Mouse (Mus musculus) spleen, adult 12 weeks (tissue): ENCODE results near the gene Fxyd6.

ENCODE experiments used
- DNase-seq: peaks from one replicate; pipeline ENCODE4 v3.0.0; 2022; ENCODE audit warnings: low spot score

Fxyd6 gene

GRCm38 (mm10) chr9:45376427-45376826 lies 6.4 kb downstream of the Fxyd6 start:
- DNase-seq: no peak

DNA sequence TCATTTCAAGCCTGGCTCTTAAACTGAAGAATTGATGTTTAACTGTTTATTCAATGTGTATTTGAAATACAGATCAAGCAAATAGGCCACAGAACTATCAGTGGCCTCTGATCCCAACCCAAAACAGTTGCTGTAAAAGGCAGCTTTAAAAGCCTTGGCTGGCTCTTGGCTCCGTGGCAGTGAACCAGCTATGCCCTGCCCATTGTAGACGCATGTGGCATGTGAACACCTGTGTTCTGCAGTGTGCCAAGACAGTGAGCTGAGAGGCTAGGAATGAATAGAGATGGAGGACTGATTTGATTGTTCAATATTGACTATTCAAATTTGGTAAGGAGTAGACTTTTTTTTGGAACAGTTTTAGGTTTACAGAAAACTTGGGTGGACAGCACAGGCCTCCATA lies 6.9 kb downstream of the Fxyd6 start:
- no peak for DNase-seq

GRCm38 (mm10) chr9:45380411-45381251 lies 10.6 kb downstream of the Fxyd6 start:
- no peak for DNase-seq

- DNase-seq: no peak
Measured at GRCm38 (mm10) chr9:45382336-45382735, 12.4 kb downstream of the Fxyd6 start.

DNA sequence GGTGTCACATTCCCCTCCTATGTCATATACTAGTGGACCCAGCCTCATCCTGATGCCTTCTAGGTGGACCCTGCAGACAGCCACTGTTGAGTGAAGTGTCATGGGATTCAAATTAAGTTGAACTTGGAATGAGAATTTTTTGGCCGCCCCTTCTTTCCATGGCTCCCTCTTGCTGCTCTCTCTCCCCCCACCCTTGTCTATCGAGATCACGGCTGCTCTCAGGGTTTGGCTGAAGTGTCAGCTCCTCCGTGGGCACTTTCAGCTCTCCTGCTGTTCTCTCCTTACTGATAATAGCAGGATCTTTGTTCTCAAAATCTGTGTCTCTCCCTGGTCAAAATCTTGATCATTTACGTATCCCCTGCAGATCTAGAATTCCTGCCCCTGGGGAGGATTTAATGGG lies 12.8 kb downstream of the Fxyd6 start:
- DNase-seq: no peak

DNA sequence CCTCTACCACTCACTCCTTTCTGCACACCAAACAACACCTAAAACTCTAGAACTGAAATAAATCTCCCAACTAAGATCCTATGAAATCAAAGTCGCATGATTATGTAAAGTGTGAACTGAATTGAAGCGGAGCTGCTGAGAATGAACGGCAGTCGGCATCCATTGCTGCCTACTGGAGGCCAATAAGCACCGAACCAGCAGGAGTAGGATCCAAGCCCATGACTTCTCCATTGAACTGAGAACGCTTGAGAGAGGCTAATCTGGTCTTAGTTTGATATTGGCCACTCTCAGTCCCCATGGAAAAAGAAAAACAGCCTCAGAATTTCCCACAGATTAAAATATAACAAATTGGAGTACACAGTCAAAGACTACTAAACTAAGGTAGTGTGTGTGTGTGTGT lies 13.9 kb downstream of the Fxyd6 start:
- no peak for DNase-seq

- DNase-seq: no peak
Measured at GRCm38 (mm10) chr9:45386698-45387097, 16.7 kb downstream of the Fxyd6 start.

DNA sequence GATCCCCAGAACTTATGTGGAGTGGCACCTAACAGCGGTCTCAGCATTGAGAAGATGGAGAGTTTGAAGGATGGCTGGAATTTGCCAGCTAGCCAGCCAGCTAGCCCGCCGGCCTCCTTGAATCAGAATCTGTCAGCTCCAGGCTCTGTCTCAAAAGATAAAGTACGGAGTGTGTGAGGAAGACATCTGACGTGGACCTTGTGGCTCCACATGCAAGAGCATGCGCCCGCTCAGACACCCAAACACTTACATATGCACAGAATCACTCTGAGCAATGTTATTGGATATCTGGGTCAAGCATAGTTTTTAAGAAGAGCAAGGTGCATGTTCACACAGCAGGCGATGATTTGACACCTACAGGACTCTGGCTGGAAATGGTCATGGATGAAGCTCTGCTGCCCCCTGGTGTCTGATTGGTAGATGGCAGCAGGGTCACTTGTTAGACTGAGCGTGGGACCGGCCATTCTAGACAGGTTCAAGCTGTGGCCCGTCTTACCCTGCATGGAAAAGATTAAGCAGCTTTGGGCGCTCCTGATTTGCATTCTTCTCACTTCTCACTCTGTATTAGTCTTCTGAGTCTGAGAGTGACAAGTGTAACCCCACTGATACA lies 18.5 kb downstream of the Fxyd6 start:
- DNase-seq: peak; percentile 70

- DNase-seq: no peak
Measured at GRCm38 (mm10) chr9:45389596-45389995, 19.6 kb downstream of the Fxyd6 start.

DNA sequence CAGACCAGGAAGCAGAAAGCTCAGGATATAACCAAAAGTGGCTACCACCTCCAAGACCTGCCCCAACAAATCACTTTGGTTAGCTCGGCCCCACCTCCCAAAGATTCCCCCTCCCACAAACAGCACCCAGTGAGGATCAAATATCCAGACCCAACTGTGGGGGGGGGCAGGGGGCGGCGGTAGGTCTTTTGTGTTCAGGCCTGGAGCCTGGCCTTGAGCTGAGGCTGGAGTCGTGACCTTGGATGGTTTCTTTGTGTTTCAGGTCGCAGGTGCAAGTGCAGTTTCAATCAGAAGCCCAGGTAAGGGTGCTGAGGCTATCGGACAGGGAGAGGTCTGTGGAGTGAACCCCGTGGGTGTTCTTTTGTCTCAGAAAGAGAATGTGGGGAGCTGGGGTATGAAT lies 21.3 kb downstream of the Fxyd6 start:
- DNase-seq: no peak

- no peak for DNase-seq
Measured at GRCm38 (mm10) chr9:45395218-45395617, 25.2 kb downstream of the Fxyd6 start.

DNA sequence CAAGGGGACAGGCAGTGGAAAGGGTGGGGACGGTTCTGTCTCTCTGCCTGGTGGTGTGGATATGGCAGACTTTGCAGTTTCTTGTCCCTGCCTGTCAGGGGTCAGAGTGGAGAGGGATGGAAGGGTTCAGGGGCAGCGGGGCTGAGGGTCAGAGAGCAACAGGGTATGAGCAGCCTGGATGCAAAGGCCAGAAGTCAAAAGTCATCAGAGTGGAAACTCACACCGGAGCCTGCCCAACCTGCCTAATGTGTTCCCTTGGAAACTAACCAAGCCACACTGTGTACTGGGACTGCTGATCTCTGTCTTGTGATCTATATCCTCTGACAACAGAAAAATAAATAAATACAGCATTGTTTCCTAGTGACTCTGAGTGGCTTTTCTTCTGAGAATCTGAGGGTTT lies 25.8 kb downstream of the Fxyd6 start:
- DNase-seq: no peak

GRCm38 (mm10) chr9:45398336-45398735 lies 28.4 kb downstream of the Fxyd6 start:
- no peak for DNase-seq

DNA sequence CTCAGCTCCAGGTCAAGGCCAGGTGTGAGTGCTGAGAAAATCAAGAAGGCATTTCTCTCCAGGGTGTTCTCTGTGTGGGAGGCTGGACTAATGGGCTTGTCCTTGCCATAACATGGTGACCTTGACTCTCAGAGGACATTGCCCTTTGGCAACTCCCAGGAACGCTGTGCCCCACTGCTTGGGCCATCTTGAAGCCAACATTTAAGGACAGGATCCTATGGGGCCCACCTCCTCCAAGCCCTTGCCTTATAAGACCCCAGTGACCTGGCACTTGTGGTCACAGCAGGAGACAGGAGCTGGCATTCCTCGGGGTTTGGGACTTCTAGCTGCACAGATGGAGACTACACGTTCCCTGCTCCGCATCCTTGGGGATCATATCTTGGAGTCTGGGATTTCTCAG lies 29.4 kb downstream of the Fxyd6 start, which contains the start of gene Fxyd2:
Gene Fxyd2 (plus strand): TSS at position 236 of the 400 bp plus-strand sequence.
- DNase-seq: no peak

GRCm38 (mm10) chr9:45401851-45402250 lies 31.9 kb downstream of the Fxyd6 start:
- no peak for DNase-seq

- DNase-seq: no peak
Measured at GRCm38 (mm10) chr9:45402957-45403356, 33.0 kb downstream of the Fxyd6 start.

DNA sequence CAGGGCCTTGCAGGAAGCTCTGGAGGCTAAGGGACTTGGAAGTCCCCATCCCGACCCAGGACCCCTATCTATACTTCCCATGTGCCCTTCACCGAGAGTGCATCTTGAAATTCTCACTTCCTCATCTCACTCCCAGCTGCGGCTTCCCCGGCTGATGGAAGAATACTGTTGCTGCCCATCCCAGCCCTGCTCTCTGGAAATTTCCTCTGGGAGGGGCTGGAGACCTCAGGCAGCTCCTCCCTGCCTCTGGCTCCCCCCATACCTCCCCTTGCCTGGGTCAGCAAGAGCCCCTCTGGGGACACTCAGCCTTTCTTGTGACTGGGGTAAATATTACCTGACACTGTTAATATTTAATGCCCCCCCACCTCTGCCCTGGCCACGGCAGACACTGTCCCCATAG lies 35.7 kb downstream of the Fxyd6 start:
- no peak for DNase-seq

DNA sequence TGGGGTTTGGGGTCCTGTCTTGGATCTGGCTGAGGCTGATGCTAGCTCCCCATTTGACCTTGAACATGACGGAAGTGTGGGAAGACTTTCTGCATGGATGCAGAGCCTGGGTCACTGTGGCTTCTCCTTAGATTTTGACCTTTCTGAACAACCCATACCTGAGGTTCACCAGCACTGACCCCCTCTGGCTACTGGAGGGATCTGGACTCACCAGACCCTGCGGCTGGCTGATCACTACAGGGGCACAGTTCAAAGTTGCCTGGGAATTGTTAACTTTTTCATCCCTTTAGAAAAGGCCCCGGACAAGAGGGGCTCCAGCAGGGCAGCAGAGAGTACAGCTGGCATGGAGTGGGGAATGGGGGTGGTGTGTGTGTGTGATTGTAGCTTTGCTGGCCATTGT lies 36.8 kb downstream of the Fxyd6 start:
- DNase-seq: no peak

GRCm38 (mm10) chr9:45407706-45408675 lies 38.0 kb downstream of the Fxyd6 start:
- peak; percentile 16 for DNase-seq

- no peak for DNase-seq
Measured at GRCm38 (mm10) chr9:45410193-45410592, 40.2 kb downstream of the Fxyd6 start.

GRCm38 (mm10) chr9:45410614-45411013 lies 40.6 kb downstream of the Fxyd6 start:
- DNase-seq: no peak

DNA sequence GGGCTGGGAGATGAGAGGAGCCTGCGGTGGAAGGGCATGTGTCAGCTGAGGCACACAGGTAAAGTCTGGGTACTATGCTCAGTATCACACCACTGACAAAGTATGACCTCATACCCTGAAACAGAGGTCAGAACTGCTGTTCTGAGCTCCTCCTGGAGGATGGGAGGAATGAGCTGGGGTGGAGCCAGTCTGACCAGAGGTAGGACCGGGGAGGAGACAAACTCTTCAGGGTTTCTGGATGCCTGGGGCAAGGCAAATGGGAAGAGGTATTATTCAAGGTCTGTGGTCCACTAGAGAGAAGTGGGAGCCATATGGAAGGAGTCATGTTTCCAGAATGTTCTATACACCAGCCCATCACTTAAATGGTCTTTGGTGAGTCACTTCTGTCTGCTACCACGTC lies 41.1 kb downstream of the Fxyd6 start:
- no peak for DNase-seq
